Mouse (Mus musculus) kidney, embryonic 16.5 days (tissue): ENCODE measurements around the gene Grk5. TPM values are rescaled to one million over a fixed set of nuclear protein-coding genes. Genes with fewer than 3 reads are reported as not detected.

ENCODE experiments used
- ATAC-seq: fragments of 200-750 bp; cut with Nextera tagmentation; 2 replicates; pipeline ENCODE4 v1.8.0; 2017; ENCODE audit warnings: moderate TSS enrichment; ENCODE audit not compliant: low FRiP score, low TSS enrichment
- H3K27ac ChIP-seq: fragments of 300-500 bp; sonication (generic); 2 replicates; pipeline ENCODE4 v1.5.1; 2014; ENCODE audit warnings: low read length
- H3K27me3 ChIP-seq: fragments of 300-500 bp; sonication (generic); 2 replicates; pipeline ENCODE4 v1.6.1; 2014; ENCODE audit warnings: low read length, control low read depth, mixed read lengths; ENCODE audit not compliant: insufficient read depth
- H3K36me3 ChIP-seq: fragments of 300-500 bp; sonication (generic); 2 replicates; pipeline ENCODE4 v1.6.1; 2014; ENCODE audit warnings: low read length, control low read depth, mixed read lengths; ENCODE audit not compliant: insufficient read depth
- H3K4me1 ChIP-seq: fragments of 300-500 bp; sonication (generic); 2 replicates; pipeline ENCODE4 v1.6.1; 2014; ENCODE audit warnings: low read length, control low read depth, mixed read lengths; ENCODE audit not compliant: insufficient read depth
- H3K4me2 ChIP-seq: fragments of 300-500 bp; sonication (generic); replicated peaks from 2 replicates; pipeline ENCODE4 v1.6.1; 2014; ENCODE audit warnings: low read depth, low read length
- H3K4me3 ChIP-seq: fragments of 300-500 bp; sonication (generic); 2 replicates; pipeline ENCODE4 v1.5.1; 2014; ENCODE audit warnings: mild to moderate bottlenecking, low read length
- H3K9ac ChIP-seq: fragments of 300-500 bp; sonication (generic); replicated peaks from 2 replicates; pipeline ENCODE4 v1.6.1; 2014; ENCODE audit warnings: low read length
- H3K9me3 ChIP-seq: fragments of 300-500 bp; sonication (generic); 2 replicates; pipeline ENCODE4 v1.6.1; 2016; ENCODE audit warnings: low read length, control low read depth
- WGBS: fragments of 180-500 bp; shearing (Covaris S2); extraction: QIAGEN DNeasy Blood & Tissue Kit; methylation state at CpG from one replicate; pipeline ENCODE4 v1.1.7; 2014; 5-methylcytosine and 5-hydroxymethylcytosine counted together
- polyA plus RNA-seq: library from polyadenylated mRNA; unstranded; fragments of >200 nt; fragmentation: Nextera tagmentation; extraction: Ambion mirVana; gene quantifications from 2 replicates; pipeline ENCODE4 v1.2.1, GENCODE M21; 2015

Grk5 gene
- polyA plus RNA-seq, 1 experiment from 2014 or later: 2.7 TPM

- Histone ChIP-seq H3K9ac (no peak overlapping the region), H3K27ac (no peak overlapping the region), H3K27me3 (no peaks in the 10 kb centered on the region), H3K9me3 (no peaks in the 10 kb centered on the region), H3K36me3 (no peaks in the 10 kb centered on the region), H3K4me3 (no peak overlapping the region), H3K4me2 (no peak overlapping the region), H3K4me1 (no peaks in the 10 kb centered on the region)
- WGBS: 46% methylated on average over 3 of the region's 3 CpGs
- no peak for ATAC-seq
Observed at GRCm38 (mm10) chr19:60994214-60994613, 104.7 kb downstream of the Grk5 start.

- Histone ChIP-seq H3K9me3 (no peaks in the 10 kb centered on the region), H3K9ac (no peak overlapping the region), H3K27me3 (no peaks in the 10 kb centered on the region), H3K36me3 (no peaks in the 10 kb centered on the region), H3K4me2 (no peak overlapping the region), H3K27ac (no peak overlapping the region), H3K4me3 (no peak overlapping the region), H3K4me1 (no peaks in the 10 kb centered on the region)
- 31% methylated on average over 2 of the region's 2 CpGs for WGBS
- ATAC-seq: no peak
Observed at GRCm38 (mm10) chr19:60994845-60995244, 105.3 kb downstream of the Grk5 start.

GRCm38 (mm10) chr19:60997784-60998183, 108.2 kb downstream of the Grk5 start:
- no peak for ATAC-seq
- Histone ChIP-seq H3K4me1 (no peaks in the 10 kb centered on the region), H3K9ac (no peak overlapping the region), H3K27ac (no peak overlapping the region), H3K36me3 (no peaks in the 10 kb centered on the region), H3K9me3 (no peaks in the 10 kb centered on the region), H3K4me2 (no peak overlapping the region), H3K4me3 (no peak overlapping the region), H3K27me3 (no peaks in the 10 kb centered on the region)
- 79% methylated on average over 4 of the region's 4 CpGs for WGBS

GRCm38 (mm10) chr19:60999652-61000051, 110.1 kb downstream of the Grk5 start:
- WGBS: 83% methylated on average over 2 of the region's 2 CpGs
- Histone ChIP-seq H3K27ac (no peak overlapping the region), H3K36me3 (no peaks in the 10 kb centered on the region), H3K27me3 (no peaks in the 10 kb centered on the region), H3K4me1 (no peaks in the 10 kb centered on the region), H3K4me3 (no peak overlapping the region), H3K4me2 (no peak overlapping the region), H3K9me3 (no peaks in the 10 kb centered on the region), H3K9ac (no peak overlapping the region)
- ATAC-seq: no peak

GRCm38 (mm10) chr19:61000958-61001357, 111.4 kb downstream of the Grk5 start:
- H3K9ac ChIP-seq: no peak overlapping the region
- no peaks in the 10 kb centered on the region for H3K9me3 ChIP-seq
- no peak overlapping the region for H3K4me3 ChIP-seq
- H3K4me1 ChIP-seq: no peaks in the 10 kb centered on the region
- H3K27me3 ChIP-seq: no peaks in the 10 kb centered on the region
- no peaks in the 10 kb centered on the region for H3K36me3 ChIP-seq
- H3K4me2 ChIP-seq: no peak overlapping the region
- no peak for ATAC-seq
- H3K27ac ChIP-seq: no peak overlapping the region
- 93% methylated on average over 2 of the region's 2 CpGs for WGBS

- Histone ChIP-seq H3K4me2 (no peak overlapping the region), H3K9ac (no peak overlapping the region), H3K4me3 (no peak overlapping the region), H3K9me3 (no peaks in the 10 kb centered on the region), H3K27ac (no peak overlapping the region), H3K36me3 (no peaks in the 10 kb centered on the region), H3K4me1 (no peaks in the 10 kb centered on the region), H3K27me3 (no peaks in the 10 kb centered on the region)
- 83% methylated on average over 2 of the region's 2 CpGs for WGBS
- no peak for ATAC-seq
Observed at GRCm38 (mm10) chr19:61009266-61009665, 119.7 kb downstream of the Grk5 start.

GRCm38 (mm10) chr19:61017477-61018266, 128.1 kb downstream of the Grk5 start:
- H3K4me3 ChIP-seq: no peak overlapping the region
- no peaks in the 10 kb centered on the region for H3K27me3 ChIP-seq
- no peak overlapping the region for H3K9ac ChIP-seq
- no peak overlapping the region for H3K27ac ChIP-seq
- WGBS: 92% methylated on average over 1 of the region's 1 CpGs
- ATAC-seq: no peak
- no peaks in the 10 kb centered on the region for H3K36me3 ChIP-seq
- no peak overlapping the region for H3K4me2 ChIP-seq
- no peaks in the 10 kb centered on the region for H3K9me3 ChIP-seq
- no peaks in the 10 kb centered on the region for H3K4me1 ChIP-seq

GRCm38 (mm10) chr19:61021502-61021901, 132.0 kb downstream of the Grk5 start:
- whole genome bisulfite sequencing: 56% methylated on average over 2 of the region's 2 CpGs
- ATAC-seq: no peak
- H3K27ac ChIP-seq: no peak overlapping the region

GRCm38 (mm10) chr19:61021939-61022566, 132.5 kb downstream of the Grk5 start:
- Histone ChIP-seq H3K9ac (no peak overlapping the region), H3K27me3 (no peaks in the 10 kb centered on the region), H3K9me3 (no peaks in the 10 kb centered on the region), H3K4me2 (no peak overlapping the region), H3K4me3 (no peak overlapping the region), H3K4me1 (no peaks in the 10 kb centered on the region), H3K36me3 (no peaks in the 10 kb centered on the region), H3K27ac (0 out of 2 replicates have a peak overlapping the region, but pooled peaks have one; percentile 26)
- no peak for ATAC-seq
- WGBS: 75% methylated on average over 3 of the region's 3 CpGs

More at GRCm38 (mm10) chr19:61021502-61021901, 132.0 kb downstream of the Grk5 start:
- no peaks in the 10 kb centered on the region for H3K27me3 ChIP-seq
- no peak overlapping the region for H3K4me3 ChIP-seq
- H3K4me2 ChIP-seq: no peak overlapping the region
- H3K4me1 ChIP-seq: no peaks in the 10 kb centered on the region
- H3K9me3 ChIP-seq: no peaks in the 10 kb centered on the region
- H3K9ac ChIP-seq: no peak overlapping the region
- no peaks in the 10 kb centered on the region for H3K36me3 ChIP-seq

GRCm38 (mm10) chr19:61031570-61031969, 142.0 kb downstream of the Grk5 start:
- WGBS: 85% methylated on average over 2 of the region's 2 CpGs
- Histone ChIP-seq H3K36me3 (no peaks in the 10 kb centered on the region), H3K4me3 (no peak overlapping the region), H3K27me3 (no peaks in the 10 kb centered on the region), H3K4me2 (no peak overlapping the region), H3K4me1 (no peaks in the 10 kb centered on the region; the same call in 1 of the 2 replicates), H3K9ac (no peak overlapping the region), H3K27ac (no peak overlapping the region), H3K9me3 (no peaks in the 10 kb centered on the region)
- ATAC-seq: no peak
